Mouse (Mus musculus): ENCODE data around the gene Rufy2. TPM values are rescaled to one million over a fixed set of nuclear protein-coding genes. Genes with fewer than 3 reads are reported as not detected.

Gene Rufy2
- total RNA-seq, 2 experiments from 2014 or later = 14.8 to 30.7 TPM

DNA sequence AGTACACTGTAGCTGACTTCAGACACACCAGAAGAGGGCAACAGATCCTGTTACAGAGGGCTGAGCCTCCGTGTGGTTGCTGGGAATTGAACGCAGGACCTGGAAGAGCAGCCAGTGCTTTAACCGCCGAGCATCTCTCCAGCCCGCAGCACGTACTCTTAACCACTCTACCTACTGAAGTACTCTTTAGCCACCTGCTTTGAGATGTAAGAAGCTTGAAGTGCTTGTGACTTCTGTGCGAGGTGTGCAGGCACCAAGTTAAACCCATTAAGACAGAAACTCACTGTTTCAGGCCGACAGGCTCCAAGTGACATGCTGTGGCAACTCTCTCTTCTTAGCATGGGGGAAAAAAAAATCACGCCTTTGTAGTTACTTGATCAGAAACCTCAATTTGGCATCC, 34.1 kb downstream of the Rufy2 start:
- DNase-seq = no peak

DNA sequence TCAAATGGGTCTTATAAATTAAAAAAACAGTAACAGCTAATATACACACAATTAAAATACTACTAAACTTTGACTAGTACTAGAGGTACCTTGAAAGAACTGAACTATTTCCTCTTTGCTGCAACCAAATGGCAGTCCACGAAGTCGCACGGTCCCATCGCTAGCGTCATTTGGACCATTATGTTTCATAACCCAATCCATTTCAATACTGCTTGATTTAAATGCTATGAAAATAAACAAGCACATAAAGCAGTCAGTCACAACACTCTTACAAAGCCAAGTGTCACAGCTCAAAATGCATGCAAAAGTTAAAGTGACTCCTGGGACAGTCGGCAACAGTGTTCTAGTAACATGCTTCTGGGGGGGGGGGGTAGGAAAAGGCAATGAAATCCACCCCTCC, 39.3 kb downstream of the Rufy2 start:
- no peak for DNase-seq

DNA sequence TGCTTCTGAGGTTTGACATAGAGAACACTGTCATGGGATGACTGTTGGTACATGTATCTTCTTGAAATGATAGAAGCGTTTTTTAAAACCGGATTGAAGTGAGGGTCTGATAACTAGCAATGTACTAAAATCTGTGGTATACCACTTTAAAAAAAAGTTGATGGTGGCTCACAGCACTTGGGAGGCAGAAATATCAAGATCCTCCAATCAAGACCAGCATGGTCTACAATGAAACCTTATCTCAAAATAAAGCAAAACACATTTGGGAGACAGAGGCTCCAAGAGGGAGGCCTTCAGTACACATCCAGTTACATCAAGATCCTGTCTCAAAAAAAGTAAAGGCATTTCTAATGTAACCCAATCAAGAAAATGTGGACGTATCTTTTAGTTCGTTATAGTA, 41.7 kb downstream of the Rufy2 start:
- DNase-seq = no peak

DNA sequence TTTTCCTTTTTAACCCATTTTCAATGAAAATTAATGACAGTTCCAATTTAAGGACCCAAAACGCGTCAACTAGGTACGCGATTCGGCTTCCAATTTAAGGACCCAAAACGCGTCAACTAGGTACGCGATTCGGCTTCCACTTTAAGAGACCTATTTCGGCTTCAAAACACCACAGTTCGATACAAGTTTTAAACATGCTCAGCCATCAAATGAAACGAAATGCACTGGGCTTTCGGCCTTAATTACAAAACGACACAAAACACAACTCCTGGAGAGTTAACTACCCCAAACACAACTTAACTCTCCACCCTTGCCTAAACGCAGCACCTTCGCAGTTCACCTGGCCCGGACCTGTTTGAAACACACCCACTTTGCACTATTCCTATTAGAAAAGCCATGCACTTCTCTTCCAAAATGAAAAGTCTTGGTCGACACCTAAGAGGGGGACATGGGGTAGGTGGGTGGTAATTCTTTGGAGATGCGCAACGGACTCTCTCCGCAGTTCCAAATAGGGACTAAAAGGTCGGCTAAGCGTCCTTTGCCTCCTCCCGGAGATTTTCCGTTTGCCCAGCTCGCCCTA, 42.6 kb downstream of the Rufy2 start:
- DNase-seq = no peak

DNA sequence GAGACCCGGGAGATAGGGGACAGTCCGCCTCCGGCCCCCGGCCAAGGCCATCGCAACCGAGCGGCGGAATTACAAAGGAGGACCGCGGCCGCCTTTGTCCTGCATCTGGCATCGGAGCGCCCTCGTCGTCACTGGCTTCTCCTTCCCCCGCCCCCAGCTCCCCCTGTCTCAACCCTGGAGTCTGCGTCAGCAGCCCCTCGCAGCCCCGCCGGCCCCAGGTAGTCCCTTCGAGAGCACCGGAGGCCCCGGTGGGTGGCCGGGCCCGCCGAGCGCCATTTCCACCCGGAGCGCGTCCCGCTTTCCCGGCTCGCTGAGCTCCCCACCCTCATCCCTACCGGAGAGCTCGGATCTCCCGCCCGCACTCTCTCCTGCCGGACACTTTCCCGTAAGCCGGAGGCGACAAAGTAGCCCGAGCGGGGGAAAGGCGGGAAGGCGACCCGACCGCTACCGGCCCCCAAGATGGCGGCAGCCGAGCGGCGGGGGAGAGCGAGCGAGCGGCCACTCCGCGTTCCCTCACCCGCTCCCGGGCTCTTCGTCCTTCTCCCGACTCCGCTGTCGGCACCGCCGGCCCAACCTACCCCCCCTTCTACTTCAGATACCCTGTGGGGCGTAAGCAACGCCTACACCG, 43.2 kb downstream of the Rufy2 start:
- peak; percentile 84 for DNase-seq

DNA sequence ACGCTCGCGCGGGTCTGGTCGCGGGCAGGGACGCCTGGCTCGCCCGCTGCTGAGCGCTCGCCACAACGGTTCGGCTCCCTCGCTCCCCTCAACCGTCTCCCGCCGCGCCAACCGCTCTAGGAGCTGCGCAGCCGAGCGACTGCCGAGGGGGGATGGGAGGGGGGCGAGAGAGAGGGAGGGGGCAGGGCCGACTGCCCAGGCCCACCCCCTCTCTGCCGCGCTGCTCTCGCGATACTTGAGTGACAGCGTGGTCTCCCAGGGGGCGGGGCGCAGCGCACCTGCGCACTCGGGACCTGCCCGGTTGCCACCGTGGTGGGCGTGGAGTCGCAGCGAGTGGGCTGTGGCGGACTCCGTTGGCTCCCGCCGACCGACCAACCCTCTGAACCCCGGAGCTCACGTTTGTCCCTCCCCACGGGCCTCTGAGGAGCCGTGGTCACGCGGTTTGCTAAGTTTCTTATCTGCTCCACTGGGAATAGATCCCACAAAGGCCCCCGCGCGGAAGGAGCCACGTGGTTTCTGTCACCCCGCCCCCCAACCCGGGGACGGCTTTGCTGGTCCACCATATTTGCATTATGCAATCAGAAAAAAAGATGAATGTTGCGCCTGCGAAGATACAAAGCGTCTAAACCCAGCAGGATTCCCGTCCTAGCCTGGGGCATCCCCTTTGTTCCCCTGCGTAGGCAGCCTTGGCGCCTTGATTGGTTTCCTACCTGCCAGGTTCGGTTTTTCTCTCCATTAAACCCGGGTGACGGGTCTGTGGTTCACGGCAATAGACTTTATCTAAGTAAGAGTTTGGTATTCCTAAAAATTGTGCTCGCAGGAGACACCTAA, 43.9 kb downstream of the Rufy2 start, which contains the start of the genes Hnrnph3 and Pbld2:
Hnrnph3 (minus strand) TSS at position 469 of the 831 bp plus-strand sequence.
Pbld2 (plus strand) TSS at position 567 of the 831 bp plus-strand sequence.
- DNase-seq = peak; percentile 99

DNA sequence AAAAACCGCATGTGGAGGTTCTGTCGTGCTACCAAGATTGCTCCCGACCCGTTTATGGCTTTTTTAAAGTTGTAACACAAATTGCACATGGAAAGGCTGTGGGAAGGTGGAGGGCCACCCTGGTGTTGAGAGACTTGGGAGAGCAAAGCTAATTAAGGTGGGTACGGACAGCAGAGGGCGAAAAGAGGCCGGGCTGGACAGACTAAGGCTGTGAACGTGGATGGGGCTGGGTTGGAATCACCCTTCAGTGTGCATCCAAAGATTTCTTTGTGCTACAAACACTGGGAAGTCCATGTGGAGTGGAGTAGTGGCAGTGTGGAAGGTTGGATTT, 44.5 kb downstream of the Rufy2 start:
- peak; percentile 74 for DNase-seq

DNA sequence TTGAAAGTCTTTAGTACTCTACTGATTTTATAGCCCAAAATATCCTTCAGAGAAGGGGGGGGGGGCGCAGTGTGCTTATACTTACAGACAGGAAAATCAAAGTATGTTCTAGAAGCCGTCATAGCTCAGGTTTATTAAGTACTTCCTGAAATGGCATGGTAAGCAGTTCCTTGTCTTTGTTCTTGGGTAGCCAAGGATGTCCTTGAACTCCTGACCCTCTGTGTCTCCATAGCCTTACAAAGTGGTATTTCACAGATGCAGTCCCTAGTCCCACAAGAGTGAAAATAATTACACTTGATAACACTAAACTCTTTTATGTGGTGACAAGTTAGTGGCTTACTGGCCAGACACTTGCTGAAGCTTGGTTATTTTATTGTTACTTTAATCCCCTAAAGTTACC, 45.0 kb downstream of the Rufy2 start:
- DNase-seq = no peak

DNA sequence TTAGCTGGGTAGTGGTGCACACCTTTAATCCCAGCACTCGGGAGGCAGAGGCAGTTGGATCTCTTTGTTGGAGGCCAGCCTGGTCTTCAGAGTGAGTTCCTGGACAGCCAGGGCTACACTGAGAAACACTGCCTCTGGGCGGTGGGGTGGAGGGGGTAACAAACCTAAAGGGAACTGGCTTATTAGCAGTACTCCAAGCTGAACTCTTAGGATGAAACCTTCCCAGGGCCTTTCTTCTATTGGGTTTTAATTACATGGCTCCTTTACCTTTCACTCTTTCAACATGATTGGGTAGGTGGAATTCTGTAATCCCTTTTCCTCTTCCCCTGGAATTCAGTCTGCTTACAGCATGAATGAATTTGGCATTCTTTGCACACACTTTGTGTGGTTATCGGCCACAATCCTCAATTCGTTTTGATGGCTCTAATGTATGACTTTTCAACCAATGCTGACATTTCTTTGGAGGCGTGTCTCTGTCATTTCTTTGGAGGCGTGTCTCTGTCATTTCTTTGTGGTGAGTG, 45.5 kb downstream of the Rufy2 start:
- no peak for DNase-seq

DNA sequence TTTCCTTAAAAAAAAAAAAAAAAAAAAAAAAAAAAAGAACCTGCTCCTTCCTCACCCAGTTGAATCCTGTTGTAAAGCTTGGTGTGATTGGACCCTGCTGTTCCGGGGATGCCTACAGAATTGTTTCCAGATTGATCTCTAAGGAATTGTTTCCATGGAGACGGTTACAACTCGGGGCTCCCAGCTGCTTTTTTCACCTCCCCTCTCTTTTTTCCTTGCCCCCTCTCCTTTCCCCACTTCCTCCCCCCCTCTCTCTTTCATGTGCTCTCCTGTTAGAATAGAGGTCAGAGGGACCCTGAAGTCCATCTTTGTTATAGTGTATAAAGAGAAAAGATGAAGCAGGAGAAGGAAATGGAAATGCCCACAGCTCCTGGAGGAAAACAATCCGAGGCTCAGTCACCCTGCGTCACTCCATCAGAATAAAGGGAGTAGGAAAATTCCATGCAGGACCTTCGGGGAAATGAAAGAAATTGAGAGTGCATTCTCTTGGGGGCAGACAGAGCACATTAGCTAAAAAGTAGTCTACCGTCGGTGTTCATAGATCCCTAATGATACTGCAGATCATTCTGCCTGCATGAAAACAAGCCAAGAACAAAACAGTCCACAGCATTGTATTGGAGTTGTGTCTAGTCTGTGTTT, 46.3 kb downstream of the Rufy2 start:
- DNase-seq = no peak

DNA sequence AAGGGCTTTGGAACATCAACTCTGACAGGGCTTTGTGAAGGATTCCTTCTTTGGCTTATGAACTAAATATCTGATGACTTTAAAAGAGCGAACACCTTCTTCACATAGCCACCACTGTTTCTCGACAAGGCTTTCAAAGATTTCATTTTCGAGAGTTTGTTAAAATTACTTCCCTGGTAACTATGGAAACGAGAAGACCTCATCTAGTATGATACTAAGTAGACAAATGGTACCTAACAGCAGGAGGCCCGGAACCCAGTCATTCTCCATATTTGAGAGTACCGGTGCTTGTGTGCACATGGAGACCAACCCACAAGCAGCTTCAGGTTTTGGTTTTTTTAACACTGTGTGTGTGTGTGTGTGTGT, 46.8 kb downstream of the Rufy2 start:
- DNase-seq = no peak

DNA sequence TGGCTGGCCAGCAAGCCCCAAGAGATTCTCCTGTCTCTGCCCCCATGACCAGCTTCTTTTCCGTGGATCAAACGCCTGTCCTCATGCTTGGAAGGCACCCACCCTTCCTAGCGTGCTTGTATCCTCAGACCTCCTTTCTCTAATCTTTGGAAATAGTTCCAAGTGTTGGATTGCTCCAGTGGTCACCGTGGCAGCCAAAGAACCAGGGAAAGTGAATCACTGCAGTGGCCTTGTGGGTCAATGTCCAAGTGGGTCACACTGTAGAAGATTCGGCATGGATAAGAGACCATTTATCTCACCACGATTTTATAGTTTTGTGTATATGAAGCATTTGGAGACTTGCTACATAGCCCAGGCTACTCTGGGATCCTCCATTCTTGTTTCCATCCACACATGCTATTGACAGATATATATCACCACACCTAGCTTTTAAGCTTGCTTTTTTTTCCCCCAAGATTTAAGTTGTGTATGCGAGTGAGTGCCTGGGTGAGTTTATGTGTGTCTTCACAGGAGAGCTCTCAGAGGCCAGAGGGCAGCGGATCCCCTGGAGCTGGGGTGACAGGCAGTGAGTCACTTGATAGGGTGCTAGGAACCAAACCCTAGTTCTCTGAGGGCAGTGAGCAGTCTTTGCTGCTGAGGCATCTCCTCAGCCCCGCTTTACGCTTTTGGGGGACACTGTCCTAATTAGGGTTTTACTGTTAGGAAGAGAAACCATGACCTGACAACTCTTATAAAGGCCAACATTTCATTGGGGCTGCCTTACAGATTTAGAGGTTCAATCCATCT, 47.5 kb downstream of the Rufy2 start:
- DNase-seq = peak; percentile 41

DNA sequence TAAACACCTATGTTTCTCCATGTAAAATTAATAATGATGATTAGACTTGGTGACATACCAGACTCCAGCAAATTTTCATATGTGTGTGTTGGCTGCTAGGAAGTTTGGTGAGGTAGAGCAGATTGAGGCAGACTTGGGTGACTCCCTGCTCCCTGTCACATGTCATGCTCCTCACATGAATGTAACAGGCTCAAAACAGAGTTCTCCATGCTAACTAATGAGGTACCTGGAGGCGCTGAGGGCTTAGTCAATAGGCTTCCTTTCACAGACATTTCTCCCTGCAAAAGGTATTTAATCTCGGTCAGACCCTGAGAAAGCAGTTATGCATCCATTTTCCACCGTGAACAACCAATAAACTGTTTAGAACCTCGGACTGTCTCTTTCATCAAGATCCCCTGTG, 48.4 kb downstream of the Rufy2 start:
- no peak for DNase-seq

DNA sequence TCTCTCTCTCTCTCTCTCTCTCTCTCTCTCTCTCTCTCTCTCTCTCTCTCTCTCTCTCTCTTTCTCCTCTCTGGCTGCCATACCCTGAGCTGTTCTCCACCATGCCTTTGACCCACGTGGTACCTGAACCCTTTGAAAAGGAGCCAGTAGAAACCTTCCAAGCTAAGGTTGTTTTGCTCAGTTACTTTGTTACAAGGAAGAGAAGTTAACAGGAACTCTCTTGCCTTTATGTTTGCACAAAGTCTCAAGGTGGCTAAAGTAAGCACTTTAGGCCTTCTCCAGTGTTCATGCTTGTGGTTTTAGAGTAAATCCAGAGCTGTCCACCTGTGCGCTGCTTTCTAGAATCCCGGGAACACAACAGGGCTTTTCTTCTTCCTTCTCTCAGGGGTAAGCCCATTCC, 52.2 kb downstream of the Rufy2 start:
- no peak for DNase-seq

DNA sequence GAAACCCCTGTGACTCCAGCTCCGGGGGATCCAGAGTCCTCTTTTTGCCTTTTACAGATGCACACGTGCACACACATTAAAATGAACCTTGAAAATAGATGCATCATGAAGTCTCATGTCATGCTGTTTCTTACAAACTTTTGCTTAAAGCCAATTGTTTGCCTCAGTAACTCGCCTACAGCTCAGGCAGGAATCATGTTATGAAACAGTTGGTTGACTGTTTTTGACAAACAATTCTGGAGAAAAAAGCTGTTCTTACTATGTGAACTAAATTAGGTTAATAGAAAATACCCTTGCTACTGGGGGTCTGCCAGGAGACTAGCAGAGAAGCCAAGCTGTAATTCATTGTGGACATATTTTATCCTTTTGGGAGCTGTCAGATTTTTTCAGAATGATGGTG, 52.9 kb downstream of the Rufy2 start:
- no peak for DNase-seq

DNA sequence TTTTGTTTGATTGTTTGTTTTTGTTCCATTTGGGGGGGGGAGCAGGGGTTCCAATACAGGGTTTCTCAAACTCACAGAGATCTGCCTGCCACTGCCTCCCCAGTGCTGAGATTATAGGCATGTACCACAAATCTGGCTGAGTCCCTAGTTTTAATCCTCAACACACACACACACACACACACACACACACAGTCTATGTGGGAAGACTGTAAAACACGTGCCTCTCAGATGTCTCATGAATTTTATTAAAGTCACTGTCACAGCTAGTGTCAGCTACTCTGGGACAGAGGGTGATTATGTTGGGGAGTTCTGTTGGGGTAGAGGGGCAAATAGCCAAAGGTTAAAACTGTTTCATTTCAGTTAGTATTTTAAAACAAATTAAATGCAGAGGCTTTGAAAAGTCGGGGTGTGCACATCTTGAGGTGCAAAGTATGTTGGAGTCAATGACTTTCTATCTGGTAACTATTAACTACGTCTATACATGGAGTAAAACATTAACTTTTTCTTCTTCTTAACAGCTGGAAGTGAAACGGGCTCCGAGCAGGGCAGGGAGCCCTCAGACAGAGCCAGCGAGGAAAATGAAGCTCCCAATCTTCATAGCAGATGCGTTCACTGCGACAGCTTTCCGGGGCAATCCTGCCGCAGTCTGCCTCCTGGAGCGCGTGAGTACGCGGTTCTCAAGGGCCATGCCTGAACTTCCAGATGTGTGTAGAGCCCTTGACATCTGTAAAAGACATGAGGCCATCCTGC, 58.7 kb downstream of the Rufy2 start:
- DNase-seq = no peak

DNA sequence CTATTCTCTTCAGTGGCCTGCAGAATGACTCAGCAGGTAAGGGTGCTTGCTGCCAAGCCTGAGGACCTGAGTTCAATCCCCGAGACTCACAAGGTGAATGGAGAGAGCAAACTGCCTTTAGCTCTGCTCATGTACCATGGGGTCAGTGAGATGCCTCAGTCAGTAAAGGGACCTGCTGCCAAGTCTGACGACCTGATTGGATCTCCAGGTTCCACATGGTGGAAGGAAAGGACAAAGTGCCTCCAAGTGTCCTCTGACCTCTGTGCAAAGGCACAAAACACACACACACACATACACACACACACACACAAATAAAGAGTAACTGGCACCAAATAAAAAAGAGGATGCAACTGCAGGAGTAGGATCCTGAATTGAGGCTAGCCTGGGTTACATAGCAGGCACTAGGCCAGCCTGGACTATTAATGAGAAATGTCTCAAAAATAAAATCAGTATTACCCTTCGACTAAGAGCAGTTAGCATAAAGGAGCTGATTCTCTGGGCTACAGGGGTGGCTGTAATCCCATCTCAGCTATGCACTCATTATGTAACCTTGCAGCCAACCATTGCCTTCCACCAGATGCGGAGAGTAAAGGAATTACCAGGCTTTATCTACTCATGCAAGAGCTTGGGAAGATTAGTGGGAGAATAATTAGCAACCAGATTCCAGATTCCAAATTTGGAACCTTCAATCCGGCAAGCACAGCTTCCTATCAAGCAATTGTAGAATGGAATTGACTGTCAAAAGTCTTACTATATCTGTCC, 60.0 kb downstream of the Rufy2 start:
- no peak for DNase-seq

DNA sequence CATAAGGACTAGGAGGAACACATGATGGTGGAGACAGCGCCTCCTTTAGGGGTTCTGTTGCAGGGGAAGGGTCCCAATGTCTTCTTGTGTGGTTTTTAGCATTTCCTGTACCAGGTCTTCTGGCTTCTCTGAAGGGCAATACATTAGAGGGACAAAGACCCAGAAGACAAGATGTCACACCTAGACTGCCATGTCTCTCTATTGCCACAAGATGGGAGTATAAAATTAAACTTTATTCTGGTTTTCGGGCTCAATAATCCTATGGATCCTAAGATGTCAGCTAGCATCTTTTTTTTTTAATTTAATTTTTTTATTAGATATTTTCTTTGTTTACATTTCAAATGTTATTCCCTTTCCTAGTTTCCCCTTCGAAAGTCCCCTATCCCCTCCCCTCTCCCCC, 63.1 kb downstream of the Rufy2 start:
- no peak for DNase-seq

DNA sequence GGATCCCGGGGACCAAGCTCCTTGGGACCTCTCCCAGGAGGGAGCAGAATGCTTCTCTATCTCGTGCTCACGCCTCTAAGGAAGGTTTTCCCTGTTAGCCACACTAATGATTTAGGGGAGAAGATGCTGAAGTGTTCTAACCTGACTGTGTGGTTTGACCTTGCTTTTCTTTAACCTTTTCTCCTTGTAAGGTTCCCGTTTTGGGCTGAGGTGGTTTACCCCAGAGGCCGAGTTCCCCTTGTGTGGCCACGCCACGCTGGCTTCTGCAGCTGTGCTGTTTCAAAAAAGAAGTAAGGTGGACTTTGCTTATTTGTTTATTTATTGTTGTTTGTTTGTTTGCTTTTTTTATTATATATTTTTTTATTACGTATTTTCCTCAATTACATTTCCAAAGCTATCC, 67.7 kb downstream of the Rufy2 start:
- no peak for DNase-seq

DNA sequence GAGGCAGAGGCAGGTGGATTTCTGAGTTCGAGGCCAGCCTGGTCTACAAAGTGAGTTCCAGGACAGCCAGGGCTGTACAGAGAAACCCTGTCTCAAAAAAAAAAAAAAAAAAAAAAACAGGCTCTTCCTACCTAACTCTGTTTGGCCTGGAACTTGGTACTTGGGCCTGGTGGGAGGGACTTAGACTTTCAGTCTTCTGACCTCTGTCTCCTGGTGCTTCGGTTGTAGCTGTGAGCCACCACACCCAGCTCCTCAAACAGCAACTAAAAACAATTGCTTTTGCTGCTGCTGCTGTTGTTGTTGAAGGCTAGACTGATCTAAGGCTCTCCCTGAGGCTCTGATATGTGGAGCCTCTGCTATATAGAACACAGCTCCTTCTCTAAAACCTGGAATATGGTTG, 69.1 kb downstream of the Rufy2 start:
- no peak for DNase-seq

DNA sequence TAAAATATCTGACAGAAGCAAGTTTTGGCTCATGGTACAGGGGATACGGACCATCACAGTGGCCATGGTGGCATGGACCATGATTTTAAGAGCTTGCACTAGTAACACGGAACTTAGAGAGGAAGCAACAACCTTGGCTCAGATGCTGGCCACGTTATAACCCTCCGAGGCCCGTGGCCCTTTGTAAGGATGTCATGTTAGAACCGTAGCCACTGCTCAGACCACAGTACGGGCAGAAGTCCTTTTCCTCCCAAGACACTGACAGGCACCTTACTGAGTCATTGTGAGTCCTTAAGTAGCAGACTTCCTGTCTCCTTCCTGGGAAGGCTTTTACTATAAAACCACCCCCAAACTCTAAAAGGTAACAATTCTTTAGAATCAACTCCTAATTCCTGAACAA, 71.2 kb downstream of the Rufy2 start:
- DNase-seq = no peak
